Mouse (Mus musculus): ENCODE measurements at regions not wholly inside any gene's neighbourhood (a gene's known extent, or its start where the extent isn't known, plus 50 kb on each side); places are given as distances from the start of the nearest gene placed in this dataset.
A peak's percentile ranks its signal among the peaks of the same experiment; 100 is the strongest.

GRCm38 (mm10) chr1:119308719-119309365, 113.2 kb downstream of the Inhbb start:
- no peak for DNase-seq (ENCODE audit: low spot score)

- no peak for DNase-seq (ENCODE audit: low spot score)
Measured at GRCm38 (mm10) chr1:119305315-119305976, 116.6 kb downstream of the Inhbb start.

GRCm38 (mm10) chr1:119304470-119304980, 117.5 kb downstream of the Inhbb start:
- DNase-seq (ENCODE audit: low spot score): no peak

- DNase-seq (ENCODE audit: low spot score): no peak
Measured at GRCm38 (mm10) chr1:119302349-119302995, 119.6 kb downstream of the Inhbb start.

- no peak for DNase-seq (ENCODE audit: low spot score)
Measured at GRCm38 (mm10) chr1:119301931-119302330, 120.1 kb downstream of the Inhbb start.

GRCm38 (mm10) chr1:119301258-119301657, 120.8 kb downstream of the Inhbb start:
- DNase-seq (ENCODE audit: low spot score): no peak

GRCm38 (mm10) chr1:119299842-119300752, 122.0 kb downstream of the Inhbb start:
- DNase-seq (ENCODE audit: low spot score): peak; percentile 22

- DNase-seq (ENCODE audit: low spot score): no peak
Measured at GRCm38 (mm10) chr1:119298696-119299230, 123.3 kb downstream of the Inhbb start.

- no peak for DNase-seq (ENCODE audit: low spot score)
Measured at GRCm38 (mm10) chr1:119295121-119295520, 126.9 kb downstream of the Inhbb start.

GRCm38 (mm10) chr1:119293839-119294238, 128.2 kb downstream of the Inhbb start:
- no peak for DNase-seq (ENCODE audit: low spot score)

GRCm38 (mm10) chr1:119292216-119292615, 129.8 kb downstream of the Inhbb start:
- peak; percentile 34 for DNase-seq (ENCODE audit: low spot score)

- DNase-seq (ENCODE audit: low spot score): no peak
Measured at GRCm38 (mm10) chr1:119290165-119290916, 131.7 kb downstream of the Inhbb start.

GRCm38 (mm10) chr1:119289516-119290164, 132.4 kb downstream of the Inhbb start:
- no peak for DNase-seq (ENCODE audit: low spot score)

GRCm38 (mm10) chr1:119282416-119282815, 139.6 kb downstream of the Inhbb start:
- no peak for DNase-seq (ENCODE audit: low spot score)

GRCm38 (mm10) chr1:119279261-119279660, 142.8 kb downstream of the Inhbb start:
- DNase-seq (ENCODE audit: low spot score): no peak

GRCm38 (mm10) chr1:119278528-119279201, 143.4 kb downstream of the Inhbb start:
- no peak for DNase-seq (ENCODE audit: low spot score)

GRCm38 (mm10) chr1:119277990-119278389, 144.1 kb downstream of the Inhbb start:
- no peak for DNase-seq (ENCODE audit: low spot score)

GRCm38 (mm10) chr1:119266013-119266412, 156.0 kb downstream of the Inhbb start:
- no peak for DNase-seq (ENCODE audit: low spot score)

GRCm38 (mm10) chr1:119265192-119265891, 156.7 kb downstream of the Inhbb start:
- DNase-seq (ENCODE audit: low spot score): no peak

Data from gastrocnemius, adult 18-20 months (tissue).